Mouse (Mus musculus): ENCODE measurements around the gene Klrg2.
"Not testable (repeated sequence)": the region's sequence is repeated elsewhere in the genome, so short reads cannot be mapped to it uniquely, and the experiment has no call there.

Gene Klrg2

GRCm38 (mm10) chr6:38636852-38637618 is at the start of gene Klrg2:
TSS of gene Klrg2 (minus strand) at chr6:38637242.
- peak in 1 of 2 experiments; percentile 47 for DNase-seq (ENCODE audit: low spot score in 2 of 2)

DNA sequence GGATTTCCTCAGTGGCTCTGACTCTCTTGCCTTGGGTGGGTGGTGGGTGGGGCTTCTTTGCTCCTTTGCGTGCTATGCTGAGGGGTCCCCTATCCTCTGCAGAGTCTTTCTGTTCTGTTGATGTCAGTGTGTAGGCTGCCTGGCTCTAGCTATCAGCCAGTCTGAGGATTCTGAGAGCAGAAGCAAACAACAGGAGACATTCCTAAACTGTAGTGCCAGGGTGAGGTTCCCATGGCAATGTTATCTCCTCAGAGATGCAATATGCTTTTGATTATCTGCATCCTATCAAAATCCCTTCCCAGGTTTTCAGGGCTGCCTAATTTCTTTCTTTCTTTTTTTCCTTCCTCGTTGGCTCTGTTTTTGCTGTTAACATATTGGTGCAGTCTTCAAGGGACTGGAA is 45.5 kb upstream of the Klrg2 start:
- no peak for DNase-seq (ENCODE audit: low spot score in 2 of 2)

DNA sequence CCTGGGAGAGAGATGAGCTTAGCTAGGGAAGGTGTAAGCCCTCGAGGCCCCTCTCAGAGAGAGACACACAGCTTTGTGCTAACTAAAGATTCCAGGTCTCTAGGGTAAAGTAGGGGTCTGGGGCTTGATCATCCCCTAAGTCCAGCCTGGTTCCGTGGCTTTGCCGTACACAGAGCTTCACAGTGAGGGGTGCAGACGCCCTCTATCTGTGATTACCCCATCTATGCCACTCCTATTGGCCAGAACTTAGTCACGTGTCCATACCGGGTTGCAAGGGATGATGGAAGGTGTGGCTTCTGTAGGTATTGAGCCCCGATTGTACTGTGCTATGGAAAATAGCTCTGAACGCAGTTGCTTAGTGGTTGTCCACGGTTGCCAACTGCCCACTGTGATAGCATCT is 40.6 kb upstream of the Klrg2 start:
- DNase-seq (ENCODE audit: low spot score in 2 of 2) = no peak

DNA sequence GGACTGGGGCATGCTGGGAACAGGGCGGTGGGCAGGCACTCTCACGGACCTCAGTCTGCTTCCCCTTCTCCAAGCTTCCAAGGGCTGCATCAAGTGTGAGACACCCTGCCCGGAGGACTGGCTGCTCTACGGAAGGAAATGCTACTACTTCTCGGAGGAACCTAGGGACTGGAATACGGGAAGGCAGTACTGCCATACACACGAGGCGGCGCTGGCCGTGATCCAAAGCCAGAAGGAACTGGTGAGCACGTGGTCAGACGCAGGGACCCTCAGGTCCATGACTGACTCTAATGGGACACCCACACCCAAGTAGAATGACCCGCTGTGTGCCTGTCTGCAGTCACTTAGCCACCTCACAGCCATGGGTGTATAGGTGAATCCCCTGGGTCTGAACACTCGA is 39.7 kb upstream of the Klrg2 start:
- DNase-seq (ENCODE audit: low spot score in 2 of 2) = no peak

- no peak for DNase-seq (ENCODE audit: low spot score in 2 of 2)
Measured at GRCm38 (mm10) chr6:38676217-38676616, 39.2 kb upstream of the Klrg2 start.

DNA sequence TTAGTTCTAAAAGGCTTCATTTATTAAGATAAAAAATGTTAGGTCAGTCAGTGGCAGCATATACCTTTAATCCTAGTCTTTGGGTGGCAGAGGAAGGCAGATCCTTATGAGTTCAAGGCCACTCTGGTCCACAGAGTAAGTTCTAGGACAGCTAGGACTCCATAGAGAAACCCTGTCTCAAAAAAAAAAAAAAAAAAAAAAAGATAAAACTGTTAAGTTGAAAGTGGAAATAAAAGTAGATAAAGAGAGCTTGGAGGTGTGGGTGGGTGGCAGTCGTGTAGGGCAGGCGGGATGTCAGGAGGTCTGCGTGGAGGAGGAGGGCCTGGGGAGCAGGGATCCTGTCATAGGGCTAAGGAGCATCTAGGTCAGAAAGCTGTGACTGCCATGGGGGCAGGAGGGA is 35.0 kb upstream of the Klrg2 start:
- DNase-seq (ENCODE audit: low spot score in 2 of 2) = no peak

- no peak for DNase-seq (ENCODE audit: low spot score in 2 of 2)
Measured at GRCm38 (mm10) chr6:38671270-38671669, 34.2 kb upstream of the Klrg2 start.

GRCm38 (mm10) chr6:38670488-38670887 is 33.4 kb upstream of the Klrg2 start:
- DNase-seq (ENCODE audit: low spot score in 2 of 2) = not testable (repeated sequence)

DNA sequence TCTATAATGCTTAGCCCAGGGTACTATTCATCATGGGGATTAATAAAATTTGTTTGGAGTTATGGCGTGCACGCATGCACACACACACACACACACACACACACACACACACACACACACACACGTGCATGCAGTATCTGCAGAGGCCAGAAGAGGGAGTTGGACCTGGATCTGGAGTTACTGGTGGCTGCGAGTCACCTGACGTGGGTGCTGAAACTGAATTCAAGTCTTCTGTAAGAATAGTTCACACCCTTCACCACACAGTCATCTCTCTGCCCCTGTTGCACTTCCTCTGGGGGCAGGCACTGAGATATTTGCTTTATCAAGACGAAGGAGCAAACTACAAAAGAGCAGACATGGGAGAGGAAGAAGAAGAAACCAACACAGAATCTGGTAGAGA is 32.5 kb upstream of the Klrg2 start:
- DNase-seq (ENCODE audit: low spot score in 2 of 2) = no peak

DNA sequence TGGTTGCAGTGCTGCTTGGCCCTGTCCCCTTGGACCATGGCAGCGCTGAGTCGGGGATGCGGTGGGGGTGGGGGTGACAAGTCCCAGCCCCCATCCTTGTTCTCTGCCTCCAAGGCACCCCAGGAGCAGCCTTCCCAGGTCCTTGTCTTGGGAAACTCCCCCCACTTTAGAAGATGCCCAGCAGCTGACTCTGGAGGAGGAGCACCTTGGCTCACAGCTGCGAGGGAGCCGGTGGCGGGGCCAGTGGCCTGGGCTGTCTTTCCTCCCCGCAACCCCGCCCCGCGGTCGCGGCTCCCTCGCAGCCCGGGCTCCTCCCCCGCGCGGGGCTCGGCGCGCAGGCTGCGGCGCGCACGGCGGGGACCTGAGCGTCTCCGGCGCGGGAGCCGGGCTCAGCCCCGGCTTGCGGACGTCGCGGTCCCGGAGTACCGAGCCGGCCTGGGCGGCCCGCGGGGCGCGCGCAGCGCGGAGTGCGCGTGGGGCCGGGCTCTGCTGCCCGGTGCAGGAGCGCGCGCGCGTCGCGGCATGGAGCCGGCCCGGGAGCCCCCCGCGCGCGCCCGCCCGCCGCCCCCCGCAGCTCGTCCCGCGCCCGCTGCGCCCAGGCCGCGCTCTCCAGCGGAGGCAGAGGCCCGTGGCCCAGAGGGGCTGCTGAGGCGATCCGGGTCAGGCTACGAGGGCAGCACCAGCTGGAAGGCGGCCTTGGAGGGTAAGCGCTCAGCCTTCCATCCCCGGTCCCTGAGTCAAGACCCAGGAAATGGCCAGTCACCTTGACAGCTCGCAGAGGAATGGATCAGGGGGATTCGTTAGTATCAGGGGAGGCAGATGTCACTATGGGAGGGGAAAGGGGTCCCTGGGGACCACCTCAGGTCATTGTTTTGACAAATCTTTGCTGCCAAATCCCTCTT is 25.9 kb upstream of the Klrg2 start, which contains the start of gene Clec2l:
TSS of gene Clec2l (plus strand) at position 356 of the 902 bp plus-strand sequence.
- DNase-seq (ENCODE audit: low spot score in 2 of 2) = peak in 1 of 2 experiments; percentile 25

DNA sequence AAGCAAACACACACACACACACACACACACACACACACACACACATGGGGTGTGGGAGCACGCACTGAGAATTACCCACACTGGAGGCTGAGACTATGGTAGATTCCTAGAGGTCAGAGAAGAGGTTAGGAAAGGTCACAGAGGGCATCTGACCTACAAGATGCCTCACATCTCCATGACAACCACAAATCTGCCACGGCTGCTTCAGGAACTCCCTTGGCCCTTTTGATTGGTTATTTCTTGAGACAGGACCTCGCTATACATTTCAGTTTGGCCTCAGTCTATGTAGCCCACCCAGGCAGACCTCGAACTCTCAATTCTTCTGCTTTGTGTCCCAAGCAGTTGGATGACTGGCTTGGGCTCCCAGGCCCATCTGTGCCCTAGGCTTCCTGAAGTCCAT is 24.6 kb upstream of the Klrg2 start:
- DNase-seq (ENCODE audit: low spot score in 2 of 2) = no peak

DNA sequence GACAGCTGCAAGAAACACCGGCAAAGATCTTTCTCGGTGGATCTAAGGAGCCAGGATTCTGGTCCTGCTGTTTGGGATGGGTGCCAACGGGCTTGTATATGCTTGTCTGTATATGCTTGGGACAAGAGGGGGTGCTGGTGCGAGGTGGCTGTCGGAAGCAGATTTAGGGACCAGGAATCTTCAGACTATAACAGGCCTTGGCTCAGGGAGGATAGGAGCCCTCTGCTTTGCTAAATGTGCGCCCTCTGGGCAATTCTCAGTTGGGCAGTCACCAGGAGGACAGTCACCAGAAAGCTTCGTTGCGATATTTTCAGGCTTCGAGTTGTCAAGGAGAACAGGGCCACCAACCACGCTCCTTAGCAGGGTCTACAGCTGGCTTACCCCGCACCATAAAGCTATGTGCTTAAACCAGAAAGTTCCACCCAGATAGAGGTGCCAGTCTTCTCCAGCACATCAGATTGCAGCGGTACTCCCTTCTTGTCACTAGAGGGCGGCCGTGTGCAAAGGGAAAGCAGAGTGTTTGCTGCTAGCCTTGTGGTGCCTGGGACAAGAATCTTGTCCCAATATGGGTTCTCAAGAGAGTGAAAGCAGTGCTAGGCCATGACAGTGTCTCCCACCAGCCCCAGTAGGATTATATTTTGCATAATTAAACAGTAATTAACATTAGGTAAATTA is 13.4 kb upstream of the Klrg2 start:
- peak; percentile 36 to 73 for DNase-seq (ENCODE audit: low spot score in 2 of 2)

- DNase-seq (ENCODE audit: low spot score in 2 of 2) = no peak
Measured at GRCm38 (mm10) chr6:38649545-38649944, 12.5 kb upstream of the Klrg2 start.

- no peak for DNase-seq (ENCODE audit: low spot score in 2 of 2)
Measured at GRCm38 (mm10) chr6:38643039-38643438, 6.0 kb upstream of the Klrg2 start.

DNA sequence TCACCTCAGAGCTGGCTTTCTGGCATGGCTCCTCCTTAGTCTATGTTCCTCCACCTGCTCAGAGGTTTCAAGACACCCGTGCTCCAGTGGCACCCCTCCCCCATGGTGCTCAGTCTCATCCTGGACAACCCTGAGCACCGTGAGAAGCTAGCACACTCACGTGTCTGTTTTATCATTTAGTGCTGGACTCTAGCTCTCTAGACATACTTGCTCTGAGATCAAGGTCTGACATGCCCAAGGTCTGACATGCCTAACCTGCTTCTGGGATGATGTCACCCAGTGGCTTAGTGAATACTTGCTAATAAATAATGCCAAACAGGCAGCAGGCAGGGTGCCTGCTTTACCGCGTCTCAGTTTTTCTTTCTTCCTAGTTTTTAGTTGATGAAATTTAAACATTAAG is 5.6 kb upstream of the Klrg2 start:
- no peak for DNase-seq (ENCODE audit: low spot score in 2 of 2)

DNA sequence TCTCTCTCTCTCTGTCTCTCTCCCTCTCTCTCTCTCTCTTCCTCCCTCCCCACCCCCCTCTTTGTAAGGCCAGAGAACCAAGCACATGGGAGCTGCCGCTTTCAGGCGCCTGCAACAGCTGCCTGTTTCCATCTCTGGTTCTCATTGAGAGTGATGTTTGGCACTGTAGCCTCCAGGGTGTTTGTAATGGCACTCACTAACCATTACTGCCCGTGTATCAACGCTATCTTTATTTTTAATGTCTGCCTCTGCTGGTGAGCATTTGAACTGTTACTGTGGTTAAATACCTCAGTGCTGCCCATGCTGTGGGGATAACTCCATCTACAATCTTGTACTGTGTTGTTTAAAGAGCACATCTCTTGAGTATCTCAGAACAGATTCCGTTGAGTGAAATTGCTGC is 4.6 kb upstream of the Klrg2 start:
- DNase-seq (ENCODE audit: low spot score in 2 of 2) = no peak

DNA sequence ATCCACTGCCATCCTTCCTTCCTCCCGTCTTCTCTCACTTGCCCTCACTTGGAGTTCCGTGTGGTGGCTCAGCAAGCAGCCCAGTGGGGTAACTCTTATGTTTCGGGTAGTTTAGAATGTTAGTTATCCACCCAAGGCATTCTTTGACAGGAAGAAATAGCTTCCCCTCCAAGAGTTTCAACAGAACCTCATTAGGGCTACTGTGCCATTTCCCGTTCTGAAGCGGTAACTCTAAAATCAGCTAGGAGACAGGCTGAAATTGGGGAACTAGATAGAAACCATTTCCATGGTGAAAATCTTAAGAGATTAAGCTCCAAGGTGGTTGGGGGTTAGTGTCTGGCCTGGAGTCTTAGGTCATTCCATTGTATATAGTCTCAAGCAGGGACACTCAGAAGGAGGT is 4.2 kb upstream of the Klrg2 start:
- DNase-seq (ENCODE audit: low spot score in 2 of 2) = no peak

DNA sequence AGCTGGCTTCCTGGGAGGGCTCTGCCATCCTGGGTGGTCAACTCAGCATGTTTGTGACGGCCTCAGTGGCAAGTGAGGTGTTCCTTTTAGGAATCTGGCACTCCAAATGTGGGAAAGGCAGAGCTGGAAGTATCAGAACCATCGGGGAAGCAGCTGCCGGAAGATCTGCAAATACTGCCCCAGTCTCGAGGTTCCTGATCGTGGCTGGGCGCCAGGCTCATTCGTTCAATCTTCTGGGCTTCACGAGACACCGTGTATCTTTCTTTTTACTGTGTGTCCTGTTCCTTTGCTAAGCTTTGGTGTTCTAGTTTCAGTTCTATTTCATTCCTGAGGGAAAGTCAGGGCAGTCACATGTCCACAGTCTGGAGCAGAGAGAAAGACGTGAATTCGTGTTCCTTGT is 3.4 kb upstream of the Klrg2 start:
- DNase-seq (ENCODE audit: low spot score in 2 of 2) = no peak

- peak; percentile 26 to 66 for DNase-seq (ENCODE audit: low spot score in 2 of 2)
Measured at GRCm38 (mm10) chr6:38635941-38636851, 846 bp downstream of the Klrg2 start.

DNA sequence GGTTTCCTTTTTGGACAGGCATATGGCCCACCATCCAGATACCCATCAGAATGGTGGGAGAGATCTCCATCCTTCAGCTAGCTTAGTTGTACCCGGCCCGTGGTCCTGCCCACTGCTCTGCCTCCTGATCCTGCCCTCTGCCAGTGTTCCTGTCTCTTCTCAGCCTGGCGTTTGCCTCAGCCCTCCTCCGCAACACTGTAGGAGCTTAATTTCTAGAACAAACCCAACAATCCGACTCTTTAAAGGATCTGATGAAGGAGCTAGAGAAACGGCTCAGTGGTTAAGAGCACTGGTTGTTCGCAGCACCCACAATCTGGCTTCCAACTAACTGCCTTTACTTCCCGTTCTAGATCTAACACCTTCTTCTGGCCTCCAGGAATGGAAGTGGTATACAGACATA is 2.6 kb downstream of the Klrg2 start:
- DNase-seq (ENCODE audit: low spot score in 2 of 2) = peak in 1 of 2 experiments; percentile 32

DNA sequence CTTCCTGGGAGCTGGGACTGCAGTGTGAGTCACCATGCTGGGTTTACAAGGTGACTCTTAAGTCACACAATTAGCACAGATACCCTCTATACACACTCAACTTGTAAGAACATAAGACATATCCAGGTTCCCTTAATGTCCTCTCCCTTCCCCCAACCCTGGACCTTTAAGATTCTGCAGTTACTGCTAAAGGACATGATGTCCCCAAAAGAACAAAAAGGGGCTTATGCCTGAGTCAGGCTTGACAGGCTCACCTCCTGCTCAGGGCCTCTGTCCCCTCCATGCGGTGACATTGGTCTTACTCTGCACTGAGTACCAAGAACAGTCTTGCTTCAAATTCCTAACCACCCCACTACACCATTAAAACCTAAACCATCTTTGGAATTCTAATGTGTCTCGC is 4.2 kb downstream of the Klrg2 start:
- peak in 1 of 2 experiments; percentile 30 for DNase-seq (ENCODE audit: low spot score in 2 of 2)
